In genomic region chr8:120420226-120420625, GRCm38 (mm10) we compare ENCODE assay signal across 24 mouse cellular contexts.
DNase-seq lines count a peak whose midpoint lies in the region; ATAC-seq and TF ChIP-seq lines count a peak whose summit lies in the region.
"Had no signal": no experiment of that assay in that cellular context is flagged by ENCODE, and none has a peak within 500 bp of the region (broad histone marks: within the 10 kb centered on the region; RNA-seq: fewer than 3 reads in every experiment).

No protein-coding gene starts in this region.

- no peaks in the 10 kb centered on the region for H3K36me3 ChIP-seq in heart, embryonic 13.5 days
- no peaks in the 10 kb centered on the region for H3K36me3 ChIP-seq in heart, embryonic 12.5 days
- H3K36me3 ChIP-seq in liver, embryonic 12.5 days: no peaks in the 10 kb centered on the region
- H3K36me3 ChIP-seq in liver, postnatal 0 days (replicated peaks; ENCODE audit: insufficient read depth, low read length): no peaks in the 10 kb centered on the region
- no peaks in the 10 kb centered on the region for H3K36me3 ChIP-seq in embryonic facial prominence, embryonic 10.5 days (replicated peaks)
- H3K36me3 ChIP-seq in liver, embryonic 14.5 days (replicated peaks; ENCODE audit: control insufficient read depth, insufficient read depth, low read depth): no peaks in the 10 kb centered on the region
- H3K36me3 ChIP-seq: embryonic facial prominence, embryonic 12.5 days; hindbrain, embryonic 15.5 days; limb, embryonic 12.5 days had no signal

- H3K4me3 ChIP-seq in heart, embryonic 13.5 days: no peak overlapping the region
- no peak overlapping the region for H3K4me3 ChIP-seq in heart, embryonic 12.5 days
- no peak overlapping the region for H3K4me3 ChIP-seq in liver, embryonic 12.5 days
- H3K4me3 ChIP-seq in liver, postnatal 0 days (ENCODE audit: low read depth, low read length): no peak overlapping the region
- H3K4me3 ChIP-seq in embryonic facial prominence, embryonic 10.5 days: no peak overlapping the region
- H3K4me3 ChIP-seq in liver, embryonic 14.5 days (ENCODE audit: insufficient read depth in 1 of 2, low read depth in 2 of 2, low read length in 2 of 2): no peak overlapping the region
- H3K4me3 ChIP-seq: embryonic facial prominence, embryonic 12.5 days; erythroblast, embryonic 14.5 days; hindbrain, embryonic 15.5 days; limb, embryonic 12.5 days had no signal

- peak overlapping the region; percentile 52; the same call in 1 of the 2 replicates for H3K9ac ChIP-seq in heart, embryonic 13.5 days
- no peak overlapping the region for H3K9ac ChIP-seq in heart, embryonic 12.5 days
- 0 out of 2 replicates have a peak overlapping the region, but pooled peaks have one; percentile 37 for H3K9ac ChIP-seq in liver, embryonic 12.5 days
- no peak overlapping the region for H3K9ac ChIP-seq in liver, postnatal 0 days (replicated peaks)
- H3K9ac ChIP-seq in liver, embryonic 14.5 days (replicated peaks): no peak overlapping the region
- H3K9ac ChIP-seq: embryonic facial prominence, embryonic 12.5 days; hindbrain, embryonic 15.5 days; limb, embryonic 12.5 days had no signal

- no peak for DNase-seq in liver, postnatal 0 days
- DNase-seq in embryonic facial prominence, embryonic 10.5 days (ENCODE audit: low spot score): no peak
- DNase-seq in liver, embryonic 14.5 days (ENCODE audit: low read depth in 3 of 3, low spot score in 3 of 3): no peak
- no peak for DNase-seq in right cerebral cortex, adult 2 months (ENCODE audit: low spot score in 2 of 2)
- DNase-seq in thymus, postnatal 10 days (ENCODE audit: low spot score in 2 of 2): no peak
- DNase-seq: adrenal gland, adult 2 months; cerebellum, adult 11-12 months; cerebellum, postnatal 10 days; kidney, adult 9 months; kidney, postnatal 14 days; midbrain, embryonic 14.5 days; thymus, adult 18-20 months had no signal

- H3K4me1 ChIP-seq in heart, embryonic 13.5 days: peaks cover 89% of the 10 kb centered on the region
- H3K4me1 ChIP-seq in heart, embryonic 12.5 days (replicated peaks): peaks cover 91% of the 10 kb centered on the region
- H3K4me1 ChIP-seq in liver, embryonic 12.5 days: peaks cover 93% of the 10 kb centered on the region
- peaks cover 34% of the 10 kb centered on the region for H3K4me1 ChIP-seq in liver, postnatal 0 days (ENCODE audit: insufficient read depth)
- peaks cover 100% of the 10 kb centered on the region for H3K4me1 ChIP-seq in embryonic facial prominence, embryonic 10.5 days
- peaks cover 3 to 36% of the 10 kb centered on the region in 2 experiments for H3K4me1 ChIP-seq in liver, embryonic 14.5 days (replicated peaks; ENCODE audit: control insufficient read depth in 2 of 2, insufficient read depth in 2 of 2, low read length in 1 of 2)

- H3K27ac ChIP-seq in heart, embryonic 13.5 days (replicated peaks): no peak overlapping the region
- no peak overlapping the region for H3K27ac ChIP-seq in heart, embryonic 12.5 days (ENCODE audit: poor library complexity, severe bottlenecking)
- no peak overlapping the region for H3K27ac ChIP-seq in liver, embryonic 12.5 days
- no peak overlapping the region for H3K27ac ChIP-seq in liver, postnatal 0 days (ENCODE audit: low read depth)
- 0 out of 2 replicates have a peak overlapping the region, but pooled peaks have one; percentile 75 for H3K27ac ChIP-seq in embryonic facial prominence, embryonic 10.5 days (replicated peaks)
- H3K27ac ChIP-seq in liver, embryonic 14.5 days: no peak overlapping the region
- H3K27ac ChIP-seq: embryonic facial prominence, embryonic 12.5 days; hindbrain, embryonic 15.5 days; limb, embryonic 12.5 days; macrophage had no signal

- WGBS in heart, embryonic 13.5 days: 42% methylated on average over 5 of the region's 5 CpGs
- WGBS in heart, embryonic 12.5 days: 39% methylated on average over 5 of the region's 5 CpGs
- WGBS in liver, embryonic 12.5 days (ENCODE audit: insufficient replicate concordance): 20% methylated on average over 5 of the region's 5 CpGs
- 53% methylated on average over 5 of the region's 5 CpGs for WGBS in liver, postnatal 0 days (ENCODE audit: insufficient replicate concordance)
- 80% methylated on average over 5 of the region's 5 CpGs for WGBS in embryonic facial prominence, embryonic 10.5 days
- WGBS in liver, embryonic 14.5 days (ENCODE audit: insufficient replicate concordance): 20% methylated on average over 5 of the region's 5 CpGs

- no peak overlapping the region for H3K4me2 ChIP-seq in heart, embryonic 13.5 days
- no peak overlapping the region for H3K4me2 ChIP-seq in heart, embryonic 12.5 days
- H3K4me2 ChIP-seq in liver, embryonic 12.5 days: no peak overlapping the region
- no peak overlapping the region for H3K4me2 ChIP-seq in liver, postnatal 0 days (ENCODE audit: low read depth, low read length)
- H3K4me2 ChIP-seq in liver, embryonic 14.5 days (ENCODE audit: low read depth): no peak overlapping the region
- H3K4me2 ChIP-seq: embryonic facial prominence, embryonic 12.5 days; hindbrain, embryonic 15.5 days; limb, embryonic 12.5 days had no signal

- H3K9me3 ChIP-seq in heart, embryonic 13.5 days: no peaks in the 10 kb centered on the region
- no peaks in the 10 kb centered on the region for H3K9me3 ChIP-seq in heart, embryonic 12.5 days (replicated peaks)
- H3K9me3 ChIP-seq in liver, embryonic 12.5 days (replicated peaks): no peaks in the 10 kb centered on the region
- no peaks in the 10 kb centered on the region for H3K9me3 ChIP-seq in liver, postnatal 0 days (ENCODE audit: low read length)
- H3K9me3 ChIP-seq in embryonic facial prominence, embryonic 10.5 days: no peaks in the 10 kb centered on the region
- H3K9me3 ChIP-seq in liver, embryonic 14.5 days (ENCODE audit: control insufficient read depth, low read length): no peaks in the 10 kb centered on the region
- H3K9me3 ChIP-seq: embryonic facial prominence, embryonic 12.5 days; hindbrain, embryonic 15.5 days; limb, embryonic 12.5 days had no signal

- ATAC-seq in heart, embryonic 13.5 days (ENCODE audit: extremely low read depth, insufficient number of reproducible peaks, low FRiP score, low TSS enrichment): no peak
- ATAC-seq in heart, embryonic 12.5 days (ENCODE audit: insufficient number of reproducible peaks, low FRiP score): no peak
- 0 out of 2 replicates have a peak, but pooled peaks have one; percentile 11 for ATAC-seq in liver, embryonic 12.5 days
- ATAC-seq in liver, postnatal 0 days: no peak
- peak; percentile 16; the same call in 1 of the 2 replicates for ATAC-seq in liver, embryonic 14.5 days (ENCODE audit: insufficient read depth)
- ATAC-seq: forebrain, embryonic 14.5 days; intestine, embryonic 16.5 days; lung, postnatal 0 days; Patski had no signal

- H3K27me3 ChIP-seq in heart, embryonic 13.5 days (replicated peaks): 0 out of 2 replicates have a peak, but pooled peaks cover 5% of the 10 kb centered on the region
- no peaks in the 10 kb centered on the region for H3K27me3 ChIP-seq in heart, embryonic 12.5 days (replicated peaks)
- peaks cover 32% of the 10 kb centered on the region for H3K27me3 ChIP-seq in liver, embryonic 12.5 days (replicated peaks)
- no peaks in the 10 kb centered on the region for H3K27me3 ChIP-seq in liver, postnatal 0 days (ENCODE audit: insufficient read depth, low read length)
- H3K27me3 ChIP-seq in embryonic facial prominence, embryonic 10.5 days (replicated peaks; ENCODE audit: low read depth, poor library complexity, severe bottlenecking): peaks cover 61% of the 10 kb centered on the region
- no peaks in the 10 kb centered on the region for H3K27me3 ChIP-seq in liver, embryonic 14.5 days (ENCODE audit: control insufficient read depth, insufficient read depth, low read length)
- H3K27me3 ChIP-seq: hindbrain, embryonic 15.5 days; Patski had no signal

- no peak for TF ChIP-seq CTCF in liver, postnatal 0 days (IDR thresholded peaks at IDR 0.05; ENCODE audit: low read depth)
- no peak for TF ChIP-seq CTCF in liver, embryonic 14.5 days (IDR thresholded peaks at IDR 0.05; ENCODE audit: low read depth)

- no peak for TF ChIP-seq EP300 in liver, postnatal 0 days (IDR thresholded peaks at IDR 0.05; ENCODE audit: low read depth)
- TF ChIP-seq EP300 in liver, embryonic 14.5 days (IDR thresholded peaks at IDR 0.05; ENCODE audit: low read depth): no peak

Comparison
In these comparisons a context has a peak if more than half of its experiments do, and no peak if none do; other contexts are left out.
1. ATAC-seq: peak in liver, embryonic 12.5 days (single experiment) and liver, embryonic 14.5 days (single experiment); none in heart, embryonic 13.5 days (single experiment), heart, embryonic 12.5 days (single experiment) and liver, postnatal 0 days (single experiment).
2. H3K9ac ChIP-seq: peak in heart, embryonic 13.5 days (single experiment) and liver, embryonic 12.5 days (single experiment); none in heart, embryonic 12.5 days (single experiment), liver, postnatal 0 days (single experiment) and liver, embryonic 14.5 days (single experiment).